Mouse (Mus musculus) forebrain, postnatal 0 days (tissue): ENCODE measurements around the gene Shroom3. TPM values are rescaled to one million over a fixed set of nuclear protein-coding genes. Genes with fewer than 3 reads are reported as not detected.

Experiments
- ATAC-seq: fragments of 200-750 bp; cut with Nextera tagmentation; 2 replicates; pipeline ENCODE4 v1.8.0; 2017; ENCODE audit warnings: mild to moderate bottlenecking, moderate library complexity
- DNase-seq: peaks from one replicate; pipeline ENCODE4 v3.0.0-alpha.2; 2015
- H3K27ac ChIP-seq: fragments of 300-500 bp; sonication (generic); 2 replicates; pipeline ENCODE4 v1.5.1; 2014; ENCODE audit warnings: low read depth, mild to moderate bottlenecking, antibody characterized with exemption, low read length, moderate library complexity, mixed read lengths
- H3K27me3 ChIP-seq: fragments of 300-500 bp; sonication (generic); 2 replicates; pipeline ENCODE4 v1.6.1; 2014; ENCODE audit warnings: mild to moderate bottlenecking, low read length, mixed read lengths; ENCODE audit not compliant: insufficient read depth
- H3K36me3 ChIP-seq: fragments of 300-500 bp; sonication (generic); 2 replicates; pipeline ENCODE4 v1.6.1; 2014; ENCODE audit warnings: mild to moderate bottlenecking, moderate library complexity; ENCODE audit not compliant: insufficient read depth
- H3K4me1 ChIP-seq: fragments of 300-500 bp; sonication (generic); 2 replicates; pipeline ENCODE4 v1.6.1; 2014; ENCODE audit warnings: antibody characterized with exemption; ENCODE audit not compliant: insufficient read depth
- H3K4me2 ChIP-seq: fragments of 300-500 bp; sonication (generic); 2 replicates; pipeline ENCODE4 v1.6.1; 2014; ENCODE audit warnings: low read depth, mild to moderate bottlenecking, moderate library complexity
- H3K4me3 ChIP-seq: fragments of 300-500 bp; sonication (generic); 2 replicates; pipeline ENCODE4 v1.5.1; 2014; ENCODE audit warnings: low read depth, low read length, mixed read lengths
- H3K9ac ChIP-seq: fragments of 300-500 bp; sonication (generic); 2 replicates; pipeline ENCODE4 v1.6.1; 2014; ENCODE audit warnings: mild to moderate bottlenecking
- H3K9me3 ChIP-seq: fragments of 300-500 bp; sonication (generic); 2 replicates; pipeline ENCODE4 v1.6.1; 2016; ENCODE audit warnings: low read length
- CTCF ChIP-seq: sonication (generic); IDR thresholded peaks from 2 replicates; pipeline ENCODE4 v1.5.1; 2016; ENCODE audit warnings: antibody characterized with exemption, control low read depth, low read depth
- WGBS: fragments of 180-500 bp; shearing (Covaris S2); extraction: QIAGEN DNeasy Blood & Tissue Kit; methylation state at CpG from one replicate; pipeline ENCODE4 v1.1.7; 2014; 5-methylcytosine and 5-hydroxymethylcytosine counted together
- polyA plus RNA-seq: library from polyadenylated mRNA; unstranded; fragments of >200 nt; fragmentation: Nextera tagmentation; extraction: Ambion mirVana; gene quantifications from 2 replicates; pipeline ENCODE4 v1.2.1, GENCODE M21; 2015
- total RNA-seq: library from RNA; depleted of rRNA; stranded (reverse); fragments of >200 nt; gene quantifications from 2 replicates; pipeline ENCODE4 v1.2.3, GENCODE M21; 2014

Shroom3 gene
- total and polyA plus RNA-seq, 2 experiments from 2014 or later = 0.91 to 5.8 TPM

DNA sequence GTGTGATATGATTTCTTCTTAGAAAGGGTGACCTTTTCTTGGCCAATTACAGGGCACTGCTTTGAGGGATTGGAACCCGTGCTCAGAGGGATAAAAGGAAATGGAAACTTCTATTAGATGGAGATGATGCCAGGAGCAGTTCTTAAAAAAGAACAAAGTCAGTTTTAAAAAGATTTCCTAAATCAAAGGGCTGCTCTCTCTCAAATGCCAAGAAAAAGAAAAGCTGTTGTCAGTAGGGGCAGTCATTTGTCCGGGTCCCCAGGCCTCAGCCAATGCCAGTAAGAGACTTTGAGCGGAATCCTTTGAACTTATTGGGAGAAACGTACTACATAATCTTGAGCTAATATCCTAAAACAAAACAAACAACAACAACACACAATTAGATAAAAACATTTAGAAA is 181.9 kb downstream of the Shroom3 start:
- Histone ChIP-seq H3K27me3 (no peaks in the 10 kb centered on the region), H3K4me3 (no peak overlapping the region), H3K4me1 (peaks cover 16% of the 10 kb centered on the region), H3K36me3 (no peaks in the 10 kb centered on the region), H3K9me3 (no peaks in the 10 kb centered on the region), H3K27ac (no peak overlapping the region), H3K9ac (no peak overlapping the region), H3K4me2 (no peak overlapping the region)
- WGBS = 38% methylated on average over 4 of the region's 4 CpGs
- no peak for ATAC-seq
- TF ChIP-seq CTCF = no peak
- no peak for DNase-seq

DNA sequence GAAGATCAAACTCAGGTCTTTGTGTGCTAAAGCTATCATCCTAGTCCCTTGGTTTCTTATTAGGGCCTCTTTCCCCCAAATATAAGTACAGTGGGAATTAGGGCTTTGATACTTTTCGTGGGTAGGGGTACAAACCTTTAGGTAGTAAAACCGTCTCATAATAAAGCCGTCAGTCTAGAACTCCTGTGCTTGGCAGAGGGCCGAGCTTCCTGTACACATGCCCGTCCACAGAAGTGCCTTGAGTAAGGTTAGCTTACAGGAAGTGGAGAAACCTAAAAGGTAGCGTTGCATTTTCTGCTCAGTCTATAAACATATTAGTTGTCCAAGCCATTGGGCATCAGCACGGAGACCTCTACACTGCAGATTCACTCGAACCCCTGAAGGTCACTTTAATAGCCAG is 183.3 kb downstream of the Shroom3 start:
- H3K4me3 ChIP-seq = no peak overlapping the region

GRCm38 (mm10) chr5:92867253-92867652 is 184.0 kb downstream of the Shroom3 start:
- Histone ChIP-seq H3K9me3 (no peaks in the 10 kb centered on the region), H3K36me3 (no peaks in the 10 kb centered on the region), H3K4me1 (no peaks in the 10 kb centered on the region), H3K4me3 (no peak overlapping the region), H3K27ac (no peak overlapping the region), H3K27me3 (no peaks in the 10 kb centered on the region), H3K4me2 (no peak overlapping the region), H3K9ac (no peak overlapping the region)
- ATAC-seq = no peak
- no peak for TF ChIP-seq CTCF
- DNase-seq = no peak
- WGBS = 93% methylated on average over 4 of the region's 4 CpGs

More for the DNA sequence above, 183.3 kb downstream of the Shroom3 start:
- H3K27ac ChIP-seq = no peak overlapping the region
- no peak for TF ChIP-seq CTCF
- no peaks in the 10 kb centered on the region for H3K36me3 ChIP-seq
- H3K4me1 ChIP-seq = peaks cover 7% of the 10 kb centered on the region
- no peak overlapping the region for H3K4me2 ChIP-seq
- DNase-seq = no peak
- WGBS = 92% methylated on average over 8 of the region's 8 CpGs
- H3K27me3 ChIP-seq = no peaks in the 10 kb centered on the region
- no peak overlapping the region for H3K9ac ChIP-seq
- ATAC-seq = no peak
- no peaks in the 10 kb centered on the region for H3K9me3 ChIP-seq

DNA sequence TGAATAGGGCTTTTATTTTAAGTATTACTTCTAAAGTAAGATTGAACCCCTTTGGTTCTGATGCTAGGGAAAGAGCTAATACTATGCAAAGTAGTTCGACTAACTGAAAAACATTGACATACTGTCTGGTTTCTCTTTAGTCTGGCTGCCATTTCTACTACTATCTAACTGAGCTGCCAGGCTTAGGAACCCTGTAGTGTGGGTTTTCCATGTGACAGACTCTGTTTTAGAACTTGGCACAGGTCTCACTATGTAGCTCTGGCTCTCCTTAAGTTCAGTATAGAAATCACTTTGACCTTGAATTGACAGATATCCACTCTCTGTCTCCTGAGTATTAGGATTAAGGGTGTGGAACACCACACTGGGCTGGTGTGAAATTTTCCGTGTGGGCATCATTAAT is 185.0 kb downstream of the Shroom3 start:
- ATAC-seq (peak; percentile 58), DNase-seq (peak; percentile 20)
- no peaks in the 10 kb centered on the region for H3K4me1 ChIP-seq
- no peak for TF ChIP-seq CTCF
- 67% methylated on average over 2 of the region's 2 CpGs for WGBS
- no peaks in the 10 kb centered on the region for H3K27me3 ChIP-seq
- H3K9me3 ChIP-seq = no peaks in the 10 kb centered on the region
- H3K4me2 ChIP-seq = no peak overlapping the region
- no peak overlapping the region for H3K4me3 ChIP-seq
- no peak overlapping the region for H3K27ac ChIP-seq
- H3K36me3 ChIP-seq = no peaks in the 10 kb centered on the region
- no peak overlapping the region for H3K9ac ChIP-seq

DNA sequence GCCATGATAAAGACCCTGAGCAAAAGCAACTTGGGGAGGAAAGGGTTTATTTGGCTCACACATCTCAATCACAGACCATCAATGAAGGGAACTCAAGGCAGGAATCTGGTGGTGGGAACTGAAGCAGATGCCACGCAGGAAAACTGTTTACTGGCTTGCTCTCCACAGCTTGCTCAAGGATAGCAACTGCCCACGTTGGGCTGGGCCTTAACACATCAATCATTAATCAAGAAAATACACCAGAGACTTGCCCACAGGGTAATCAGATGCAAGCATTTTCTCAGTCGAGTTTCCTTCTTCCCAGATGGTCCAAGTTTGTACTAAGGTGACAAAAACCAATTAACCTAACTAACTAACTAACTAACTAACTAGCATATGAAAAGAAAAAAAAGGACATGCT is 187.8 kb downstream of the Shroom3 start:
- 50% methylated on average over 3 of the region's 3 CpGs for WGBS
- DNase-seq = no peak
- no peak for ATAC-seq
- no peaks in the 10 kb centered on the region for H3K36me3 ChIP-seq
- no peak overlapping the region for H3K4me2 ChIP-seq
- no peak for TF ChIP-seq CTCF
- no peaks in the 10 kb centered on the region for H3K27me3 ChIP-seq
- H3K9me3 ChIP-seq = no peaks in the 10 kb centered on the region
- no peak overlapping the region for H3K4me3 ChIP-seq
- no peak overlapping the region for H3K9ac ChIP-seq
- H3K4me1 ChIP-seq = no peaks in the 10 kb centered on the region
- H3K27ac ChIP-seq = no peak overlapping the region

- H3K4me2 ChIP-seq = no peak overlapping the region
- H3K36me3 ChIP-seq = no peaks in the 10 kb centered on the region
- no peak overlapping the region for H3K4me3 ChIP-seq
- no peaks in the 10 kb centered on the region for H3K9me3 ChIP-seq
- H3K9ac ChIP-seq = no peak overlapping the region
- 75% methylated on average over 4 of the region's 4 CpGs for WGBS
- TF ChIP-seq CTCF = peak; percentile 36; the same call in 1 of the 2 replicates
- H3K27ac ChIP-seq = no peak overlapping the region
- H3K27me3 ChIP-seq = no peaks in the 10 kb centered on the region
- DNase-seq = no peak
- no peaks in the 10 kb centered on the region for H3K4me1 ChIP-seq
- ATAC-seq = no peak
These were observed 188.9 kb downstream of the Shroom3 start for GRCm38 (mm10) chr5:92872182-92872581.

DNA sequence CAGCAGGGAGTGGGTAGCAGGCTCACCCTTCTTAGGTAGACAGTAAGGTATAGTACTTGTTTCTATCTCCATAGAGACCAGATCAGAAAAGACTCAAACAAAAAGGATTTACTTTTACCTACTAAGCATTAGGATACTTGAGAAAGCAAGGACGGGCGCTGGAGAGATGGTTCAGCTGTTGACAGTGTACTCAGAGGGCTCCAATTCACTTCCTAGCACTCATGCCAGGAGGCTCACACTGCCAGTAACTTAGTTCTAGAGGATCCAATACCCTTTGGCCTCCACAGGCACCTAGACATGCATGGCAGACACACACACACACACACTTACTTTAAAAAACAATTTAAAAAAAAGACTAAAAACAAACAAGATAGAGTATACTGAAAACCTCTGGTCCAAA is 189.8 kb downstream of the Shroom3 start:
- WGBS = 75% methylated on average over 2 of the region's 2 CpGs
- no peak for TF ChIP-seq CTCF
- H3K4me1 ChIP-seq = no peaks in the 10 kb centered on the region

GRCm38 (mm10) chr5:92873518-92873917 is 190.3 kb downstream of the Shroom3 start:
- no peak for ATAC-seq
- DNase-seq = no peak
- TF ChIP-seq CTCF = no peak
- Histone ChIP-seq H3K4me2 (no peak overlapping the region), H3K27me3 (no peaks in the 10 kb centered on the region), H3K27ac (no peak overlapping the region), H3K4me1 (no peaks in the 10 kb centered on the region), H3K36me3 (no peaks in the 10 kb centered on the region), H3K9me3 (no peaks in the 10 kb centered on the region), H3K9ac (no peak overlapping the region), H3K4me3 (no peak overlapping the region)

More for the DNA sequence above, 189.8 kb downstream of the Shroom3 start:
- Histone ChIP-seq H3K4me2 (no peak overlapping the region), H3K9ac (no peak overlapping the region), H3K36me3 (no peaks in the 10 kb centered on the region), H3K9me3 (no peaks in the 10 kb centered on the region), H3K4me3 (no peak overlapping the region), H3K27ac (no peak overlapping the region), H3K27me3 (no peaks in the 10 kb centered on the region)
- DNase-seq (no peak), ATAC-seq (no peak)
